Mouse (Mus musculus) thymus, postnatal 36 days (tissue): ENCODE data around the gene Iqcn.

Experiments
- DNase-seq, 2 experiments: peaks; one replicate each; pipeline ENCODE4 v3.0.0; 2022; ENCODE audit warnings: mixed read lengths in 2 of 2

Iqcn gene

DNA sequence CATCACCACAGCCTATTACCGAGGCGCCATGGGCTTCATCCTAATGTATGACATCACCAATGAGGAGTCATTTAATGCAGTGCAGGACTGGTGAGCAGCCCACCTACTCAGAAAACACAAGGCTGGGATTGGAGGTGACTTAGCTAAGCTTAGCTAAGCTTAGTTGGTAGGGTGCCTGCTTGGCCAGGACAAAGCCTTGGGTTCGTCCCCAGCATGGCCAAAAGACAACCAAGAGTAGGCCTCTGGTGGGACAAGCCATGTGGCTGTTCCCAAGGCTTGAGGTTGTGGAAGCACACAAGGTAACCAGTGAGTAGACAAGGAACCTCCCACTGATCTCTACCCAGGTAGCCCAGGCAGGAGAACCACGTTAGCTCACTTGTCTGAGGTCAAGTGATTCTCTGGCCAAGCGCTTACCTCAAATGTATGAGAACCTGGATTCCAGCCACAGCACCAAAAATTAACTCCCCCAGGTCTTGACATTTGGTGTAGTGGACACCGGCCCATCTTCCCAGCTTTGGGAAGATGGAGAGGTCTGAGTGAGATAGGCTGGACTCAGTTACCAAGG lies 53.3 kb downstream of the Iqcn start:
- DNase-seq: peak in 1 of 2 experiments; percentile 10

DNA sequence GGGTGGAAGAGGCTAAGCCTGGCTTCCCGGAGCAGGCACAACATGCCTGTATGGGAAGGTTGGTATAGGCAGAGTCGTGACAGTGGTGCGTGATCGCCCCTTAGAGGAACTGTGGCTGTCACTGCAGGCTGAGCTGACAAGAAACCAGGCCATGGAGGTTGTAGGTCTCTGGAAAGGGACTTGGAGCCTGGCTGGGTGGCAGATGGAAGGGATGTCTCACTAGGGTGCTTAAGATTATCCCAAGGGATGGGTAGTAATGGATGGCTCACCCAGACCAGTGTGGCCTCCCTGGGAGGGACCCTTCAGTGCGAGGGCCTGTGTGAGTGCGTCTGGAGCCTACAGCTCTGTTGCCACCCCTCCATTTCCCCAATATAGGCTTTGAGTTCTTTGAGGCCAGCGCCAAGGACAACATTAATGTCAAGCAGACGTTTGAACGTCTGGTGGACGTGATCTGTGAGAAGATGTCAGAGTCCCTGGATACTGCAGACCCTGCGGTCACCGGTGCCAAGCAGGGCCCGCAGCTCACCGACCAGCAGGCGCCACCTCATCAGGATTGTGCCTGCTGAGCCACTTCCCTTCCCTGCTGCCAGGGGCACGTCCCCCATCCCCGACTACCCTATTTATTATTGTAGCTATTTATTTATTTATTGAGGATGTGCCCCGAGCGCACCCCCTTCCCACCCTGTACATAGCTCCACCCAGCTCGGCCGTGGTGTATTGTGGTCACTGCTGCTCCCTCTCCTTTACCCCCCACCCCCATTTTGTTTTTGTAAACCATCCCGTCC lies 54.5 kb downstream of the Iqcn start:
- peak; percentile 1 to 23 for DNase-seq

DNA sequence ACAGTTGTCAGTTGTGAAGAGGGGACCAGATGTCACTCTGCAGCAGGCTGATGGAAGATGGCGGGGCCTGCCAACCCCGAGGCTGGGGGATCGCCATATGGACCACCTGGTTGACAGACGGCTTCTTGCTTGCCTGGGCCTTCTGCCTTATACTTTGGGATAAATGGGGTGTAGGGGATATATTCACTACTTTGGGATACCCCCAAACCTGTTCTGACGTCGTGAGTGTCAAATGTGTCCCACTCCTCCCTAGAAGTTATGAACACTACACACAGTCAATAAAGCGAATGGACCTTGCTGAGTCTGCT lies 55.0 kb downstream of the Iqcn start:
- peak in 1 of 2 experiments; percentile 0 for DNase-seq

DNA sequence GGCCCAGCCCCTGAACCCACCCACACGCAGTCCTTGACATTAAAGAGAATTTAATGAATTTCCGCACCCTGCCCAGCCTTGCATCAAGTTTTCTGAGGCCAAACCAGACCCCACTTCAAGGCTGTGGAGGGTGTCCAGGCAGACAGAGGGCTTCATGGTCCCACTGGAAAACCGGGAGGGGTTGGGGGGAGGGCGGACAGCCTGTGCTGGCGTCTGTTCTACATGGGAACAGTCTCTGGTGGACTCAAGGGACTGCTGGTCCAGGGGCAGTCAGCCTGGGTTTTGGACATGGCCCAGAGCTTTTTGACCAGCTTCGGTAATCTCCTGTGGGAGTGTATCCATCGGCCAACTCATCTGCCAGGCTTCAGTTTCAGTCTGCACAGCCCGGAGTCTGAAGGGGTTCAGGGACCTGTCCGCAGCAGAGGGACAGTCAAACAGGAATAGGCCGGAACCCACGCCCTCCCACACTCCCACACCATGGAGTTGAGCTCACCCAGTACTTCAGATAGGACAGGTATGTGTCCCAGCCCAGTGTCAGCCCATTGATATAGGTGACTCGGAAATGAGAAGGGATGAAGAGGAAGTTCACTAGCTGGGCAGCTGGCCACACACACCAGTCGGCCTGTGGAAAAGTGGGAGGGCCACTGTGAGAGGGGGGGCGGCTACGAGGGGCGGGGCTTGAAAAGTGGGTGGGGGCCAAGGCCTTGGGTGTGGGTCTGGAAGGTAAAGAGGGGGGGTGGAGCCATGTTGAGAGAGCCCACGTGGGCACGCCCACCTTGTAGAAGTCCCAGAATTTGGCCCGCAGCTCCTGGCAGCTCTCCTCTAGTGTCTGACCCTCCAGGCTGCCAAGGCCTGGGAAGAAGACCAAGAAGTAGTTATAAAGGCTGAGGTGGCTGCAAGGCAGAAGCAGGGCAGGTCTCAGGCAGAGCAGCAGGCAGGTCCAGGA lies 55.6 kb downstream of the Iqcn start:
- DNase-seq: peak in 1 of 2 experiments; percentile 17

DNA sequence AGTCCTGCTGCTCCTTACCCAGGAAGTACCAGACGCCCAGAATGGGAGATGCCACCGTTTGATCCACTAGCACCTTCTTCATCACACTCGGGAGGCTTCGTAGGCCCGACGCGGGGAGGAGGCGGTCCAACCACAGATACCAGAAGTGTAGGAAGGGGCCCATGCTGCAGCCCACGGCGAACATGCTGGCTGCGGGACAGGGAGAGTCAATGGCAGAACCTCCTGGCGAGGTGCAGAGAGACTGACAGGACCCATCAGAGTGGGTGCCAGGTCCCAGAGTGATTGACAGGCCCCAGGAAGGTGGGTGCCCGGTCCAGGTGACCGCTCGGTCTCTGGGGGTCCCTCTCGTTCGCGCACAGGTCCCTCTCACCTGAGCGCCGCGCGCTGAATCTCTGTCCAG lies 57.1 kb downstream of the Iqcn start:
- no peak for DNase-seq

DNA sequence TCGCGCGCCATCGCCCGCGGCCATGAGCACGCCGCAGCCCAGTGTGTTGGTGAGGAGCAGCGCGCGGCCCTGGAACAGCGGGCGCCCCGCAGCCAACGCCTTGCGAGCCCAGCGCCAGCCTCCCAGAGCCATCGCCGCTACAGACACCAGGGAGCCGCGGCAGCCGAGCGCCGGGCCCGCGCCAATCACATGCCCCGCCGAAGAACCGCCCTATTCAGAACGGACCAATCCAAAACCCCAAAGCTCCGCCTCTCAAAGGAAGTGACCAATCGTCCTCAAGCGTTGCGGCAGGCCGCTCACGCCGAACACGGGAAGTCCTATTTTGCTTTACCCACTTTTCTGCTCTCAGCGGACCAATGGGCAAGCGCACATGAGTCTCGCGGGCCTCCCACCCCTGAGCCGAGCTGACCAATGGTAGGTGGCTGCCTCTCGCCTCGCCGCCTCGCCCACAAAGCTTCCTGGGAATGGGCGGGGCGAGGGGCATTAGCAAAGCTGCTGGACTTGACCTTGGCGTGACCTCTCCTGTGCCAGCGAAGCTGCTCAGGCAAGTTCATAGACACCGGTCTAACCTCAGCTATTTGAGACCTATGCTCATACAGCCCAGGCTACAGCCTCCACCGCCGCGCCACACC lies 57.6 kb downstream of the Iqcn start, which contains the start of gene Mpv17l2:
TSS of gene Mpv17l2 (minus strand) at position 172 of the 632 bp plus-strand sequence.
- peak; percentile 91 to 96 for DNase-seq

DNA sequence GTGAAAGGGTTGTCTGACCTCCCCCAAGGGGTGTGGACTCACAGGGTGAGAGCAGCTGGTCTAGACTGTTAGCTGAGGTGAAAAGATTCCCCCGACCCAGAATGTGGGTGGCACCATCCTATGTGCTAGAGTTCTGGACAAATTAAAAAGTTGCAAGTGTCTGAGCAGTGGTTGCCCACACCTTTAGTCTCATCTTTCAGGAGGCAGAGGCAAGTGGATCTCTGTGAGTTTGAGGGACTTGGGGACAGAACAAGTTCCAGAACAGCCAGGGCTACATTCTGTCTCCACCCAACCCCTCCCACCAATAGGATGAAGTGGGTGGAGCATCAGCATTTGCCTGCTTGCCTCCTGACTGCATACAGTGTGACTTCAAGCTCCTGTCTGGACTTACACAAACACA lies 58.9 kb downstream of the Iqcn start:
- DNase-seq: no peak

DNA sequence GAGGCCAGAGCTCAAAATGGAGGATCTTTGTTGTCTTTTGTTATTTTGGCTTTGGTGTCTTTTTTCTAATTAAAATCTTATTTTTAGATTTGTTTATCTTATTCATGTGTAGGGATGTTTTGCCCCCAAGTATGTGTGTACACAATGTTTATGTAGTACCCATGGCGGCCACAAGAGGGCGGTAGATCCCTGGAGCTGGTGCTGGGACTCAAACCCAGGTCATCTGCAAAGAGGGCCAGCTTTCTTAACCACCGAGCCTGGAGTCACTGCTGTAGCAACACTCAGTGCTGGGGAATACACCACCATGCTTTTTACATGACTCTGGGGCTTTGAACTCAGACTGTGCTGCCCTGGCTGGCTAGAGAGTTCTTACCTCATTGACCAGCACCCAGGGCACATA lies 60.1 kb downstream of the Iqcn start:
- DNase-seq: peak; percentile 71 to 77

DNA sequence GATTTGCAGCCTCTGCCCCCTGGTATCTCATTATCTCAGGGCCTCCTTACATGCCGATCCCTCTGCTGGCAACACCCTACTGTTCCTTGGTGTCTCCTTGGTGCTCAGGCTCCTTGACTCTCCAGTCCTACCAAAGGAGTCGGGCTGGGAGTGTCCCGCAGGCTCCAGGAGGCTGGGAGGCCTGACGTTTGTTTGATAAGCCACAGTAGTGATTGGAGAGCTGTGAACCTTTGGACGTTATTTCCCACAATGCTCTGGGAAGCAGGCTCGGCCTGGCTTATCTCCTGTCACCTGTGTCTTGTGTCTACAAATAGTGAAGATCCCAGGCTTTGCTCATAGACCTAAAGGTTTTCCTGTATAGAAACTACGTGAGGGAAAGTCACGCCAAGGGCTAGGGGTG lies 60.8 kb downstream of the Iqcn start:
- DNase-seq: no peak

DNA sequence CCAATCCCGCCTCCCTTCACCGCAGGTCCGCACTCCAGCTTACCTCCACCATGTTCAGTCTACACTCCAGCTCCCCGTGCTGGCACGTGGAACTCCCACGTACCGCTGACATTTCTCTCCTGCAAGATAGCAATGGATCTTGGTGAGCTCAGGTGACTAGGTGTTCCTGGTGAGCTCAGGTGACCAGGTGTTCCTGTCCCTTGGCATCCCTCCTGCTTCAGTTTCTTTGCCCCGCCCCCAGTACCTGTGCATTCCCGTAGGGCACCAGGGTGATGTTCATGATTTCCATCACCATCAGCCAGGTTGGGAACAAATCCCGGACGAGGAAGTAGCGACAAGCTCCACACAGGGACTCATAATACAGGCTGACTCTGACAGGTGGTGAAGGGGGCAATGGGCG lies 61.4 kb downstream of the Iqcn start:
- peak in 1 of 2 experiments; percentile 28 for DNase-seq

DNA sequence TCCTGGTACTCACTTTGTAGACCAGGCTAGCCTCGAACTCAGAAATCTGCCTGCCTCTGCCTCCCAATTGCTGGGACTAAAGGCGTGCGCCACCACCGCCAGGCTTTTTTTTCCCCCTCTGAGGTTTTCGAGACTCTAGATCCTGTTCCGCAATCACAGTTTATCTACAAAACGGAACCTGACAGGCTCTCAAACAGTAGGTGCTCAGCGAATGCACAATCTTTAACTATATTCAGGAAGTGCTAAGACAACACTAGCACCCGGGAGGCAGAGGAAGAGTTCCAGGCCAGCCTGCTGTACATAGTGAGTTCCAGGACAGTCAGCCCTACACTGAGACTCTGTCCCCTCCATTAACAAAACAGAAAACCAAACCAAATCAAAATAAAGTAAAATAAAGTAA lies 62.1 kb downstream of the Iqcn start:
- no peak for DNase-seq

DNA sequence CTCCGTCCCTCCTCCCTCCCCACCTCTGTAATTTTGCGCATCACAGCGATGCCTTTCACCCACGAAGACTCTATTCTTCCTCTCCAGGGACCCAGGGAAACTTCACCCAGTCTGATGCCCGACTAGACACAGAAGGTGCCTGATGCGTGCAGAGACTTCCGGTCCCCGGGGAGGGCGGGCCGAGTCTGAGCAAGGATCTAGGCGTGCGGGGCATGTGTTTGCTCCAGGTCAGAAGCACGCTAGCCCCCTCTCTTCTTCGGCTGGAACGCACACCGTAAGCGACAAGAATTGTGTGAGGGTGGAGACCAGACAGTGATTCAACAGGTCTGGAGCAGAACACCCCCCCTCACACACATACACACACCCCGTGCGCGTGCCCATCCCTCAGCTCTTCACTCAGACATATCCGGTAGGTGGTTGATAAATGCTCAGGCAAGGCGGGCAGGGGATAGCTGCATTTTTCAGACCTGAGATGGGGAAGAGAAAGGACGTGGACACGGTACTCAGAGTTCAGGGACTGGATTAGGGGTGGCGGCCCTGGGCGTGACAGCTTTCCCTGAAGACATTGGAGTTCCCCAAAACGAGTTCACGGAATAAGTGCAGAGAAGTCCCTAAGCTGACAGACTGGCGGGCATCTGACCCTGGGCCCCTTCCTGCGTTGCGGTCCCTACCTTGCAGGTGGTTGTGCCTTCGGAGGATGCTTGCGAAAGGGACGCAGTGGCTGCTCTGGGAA lies 62.7 kb downstream of the Iqcn start:
- peak; percentile 73 for DNase-seq

DNA sequence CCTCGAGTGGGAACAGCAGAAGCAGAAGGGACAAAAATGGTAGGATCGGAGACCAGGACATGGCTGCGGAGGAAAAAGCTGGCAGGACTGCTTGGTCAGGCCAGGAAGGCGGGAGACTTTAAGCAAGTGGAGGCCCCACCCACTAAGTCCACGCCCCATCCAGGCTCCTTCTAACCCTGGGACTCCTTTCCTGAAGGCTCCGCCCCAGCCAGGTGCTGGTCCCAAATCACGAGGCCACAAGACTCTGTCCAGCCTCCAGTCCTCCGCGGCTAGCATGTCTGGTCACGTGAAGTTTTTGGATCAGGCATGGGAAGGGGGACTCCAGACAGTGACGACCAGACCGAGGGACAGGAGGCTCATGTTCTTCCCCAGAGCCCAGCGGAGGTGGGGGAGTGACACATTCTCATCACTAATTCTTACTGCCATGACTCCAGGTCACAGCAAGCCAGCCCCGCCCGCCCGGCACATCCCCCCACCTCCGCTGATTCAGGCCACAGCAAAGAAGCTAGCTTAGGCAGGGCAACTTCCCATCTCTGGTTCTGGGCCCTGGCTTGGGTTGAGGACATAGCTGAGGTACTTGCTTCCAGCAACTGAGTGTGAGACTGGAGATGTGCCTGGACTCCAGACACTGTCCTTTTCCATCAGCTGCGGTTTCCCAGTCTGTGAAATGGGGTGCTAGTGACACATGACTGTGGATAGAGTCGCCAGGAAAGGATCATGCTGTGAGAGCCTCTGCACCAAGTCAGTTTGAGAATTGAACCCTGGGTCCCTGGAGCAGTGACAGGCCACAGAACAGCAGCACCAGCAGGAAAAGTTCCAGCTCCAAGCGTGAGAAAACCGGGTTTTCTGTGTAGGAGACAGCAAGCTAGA lies 63.5 kb downstream of the Iqcn start:
- peak; percentile 30 to 57 for DNase-seq
